Mouse (Mus musculus) midbrain, embryonic 11.5 days (tissue): ENCODE measurements around the gene Cbarp. TPM values are rescaled to one million over a fixed set of nuclear protein-coding genes. Genes with fewer than 3 reads are reported as not detected.

Experiments used
- ATAC-seq: fragments of 200-750 bp; cut with Nextera tagmentation; 2 replicates; pipeline ENCODE4 v1.8.0; 2017; ENCODE audit warnings: moderate TSS enrichment, moderate library complexity; ENCODE audit not compliant: low FRiP score
- DNase-seq: peaks from one replicate; pipeline ENCODE4 v3.0.0; 2015; ENCODE audit warnings: low spot score; ENCODE audit errors: missing footprints
- H3K27ac ChIP-seq: fragments of 300-500 bp; sonication (generic); 2 replicates; pipeline ENCODE4 v1.5.1; 2014; ENCODE audit warnings: low read depth, low read length
- H3K27me3 ChIP-seq: fragments of 300-500 bp; sonication (generic); 2 replicates; pipeline ENCODE4 v1.6.1; 2014; ENCODE audit warnings: mild to moderate bottlenecking, low read length, moderate library complexity, mixed read lengths; ENCODE audit not compliant: control insufficient read depth, insufficient read depth
- H3K36me3 ChIP-seq: fragments of 300-500 bp; sonication (generic); 2 replicates; pipeline ENCODE4 v1.6.1; 2014; ENCODE audit warnings: mild to moderate bottlenecking, low read length, moderate library complexity, mixed read lengths; ENCODE audit not compliant: control insufficient read depth, insufficient read depth
- H3K4me1 ChIP-seq: fragments of 300-500 bp; sonication (generic); 2 replicates; pipeline ENCODE4 v1.6.1; 2014; ENCODE audit warnings: low read length; ENCODE audit not compliant: control insufficient read depth, insufficient read depth
- H3K4me2 ChIP-seq: fragments of 300-500 bp; sonication (generic); 2 replicates; pipeline ENCODE4 v1.6.1; 2014; ENCODE audit warnings: mild to moderate bottlenecking, moderate library complexity
- H3K4me3 ChIP-seq: fragments of 300-500 bp; sonication (generic); 2 replicates; pipeline ENCODE4 v1.5.1; 2014; ENCODE audit warnings: low read depth, low read length
- H3K9ac ChIP-seq: fragments of 300-500 bp; sonication (generic); 2 replicates; pipeline ENCODE4 v1.6.1; 2014; ENCODE audit warnings: low read length
- H3K9me3 ChIP-seq: fragments of 300-500 bp; sonication (generic); 2 replicates; pipeline ENCODE4 v1.6.1; 2016; ENCODE audit warnings: low read length; ENCODE audit not compliant: control insufficient read depth
- WGBS: fragments of 180-500 bp; shearing (Covaris S2); extraction: QIAGEN DNeasy Blood & Tissue Kit; methylation state at CpG from one replicate; pipeline ENCODE4 v1.1.7; 2014; 5-methylcytosine and 5-hydroxymethylcytosine counted together
- polyA plus RNA-seq: library from polyadenylated mRNA; unstranded; fragments of >200 nt; fragmentation: Nextera tagmentation; extraction: Ambion mirVana; gene quantifications from 2 replicates; pipeline ENCODE4 v1.2.1, GENCODE M21; 2014

Cbarp gene
- polyA plus RNA-seq, 1 experiment from 2014 or later = 11.8 TPM

- Histone ChIP-seq H3K9me3 (no peaks in the 10 kb centered on the region), H3K27me3 (no peaks in the 10 kb centered on the region), H3K36me3 (peaks cover 22% of the 10 kb centered on the region), H3K4me1 (peaks cover 37% of the 10 kb centered on the region), H3K4me2 (peak within 1 kb of the TSS; percentile 65), H3K27ac (peak within 1 kb of the TSS; percentile 55), H3K4me3 (peak within 1 kb of the TSS; percentile 49), H3K9ac (peak within 1 kb of the TSS; percentile 61)
- DNase-seq (peak; percentile 99), ATAC-seq (peak; percentile 67)
- 9% methylated on average over 33 of the region's 35 CpGs for WGBS
These were observed 32.1 kb upstream of the Cbarp start, which contains the start of gene 1600002K03Rik for GRCm38 (mm10) chr10:80172527-80173292. TSS of gene 1600002K03Rik (plus strand) at chr10:80172944.

GRCm38 (mm10) chr10:80171760-80172526, 31.3 kb upstream of the Cbarp start:
- WGBS = 85% methylated on average over 45 of the region's 45 CpGs
- Histone ChIP-seq H3K36me3 (peaks cover 22% of the 10 kb centered on the region), H3K27ac (peak overlapping the region; percentile 55), H3K27me3 (no peaks in the 10 kb centered on the region), H3K4me2 (peak overlapping the region; percentile 65), H3K9ac (peak overlapping the region; percentile 44; the same call in 1 of the 2 replicates), H3K4me1 (peaks cover 34% of the 10 kb centered on the region), H3K4me3 (no peak overlapping the region), H3K9me3 (no peaks in the 10 kb centered on the region)
- DNase-seq (no peak), ATAC-seq (no peak)

- DNase-seq (no peak), ATAC-seq (no peak)
- no peak overlapping the region for H3K9ac ChIP-seq
- H3K4me2 ChIP-seq = no peak overlapping the region
- peaks cover 40% of the 10 kb centered on the region for H3K4me1 ChIP-seq
- H3K27me3 ChIP-seq = no peaks in the 10 kb centered on the region
- H3K4me3 ChIP-seq = no peak overlapping the region
- H3K27ac ChIP-seq = no peak overlapping the region
- 88% methylated on average over 15 of the region's 15 CpGs for WGBS
- H3K9me3 ChIP-seq = no peaks in the 10 kb centered on the region
- peaks cover 22% of the 10 kb centered on the region for H3K36me3 ChIP-seq
These were observed 30.6 kb upstream of the Cbarp start for GRCm38 (mm10) chr10:80171252-80171651.

- H3K9ac ChIP-seq = no peak overlapping the region
- peaks cover 38% of the 10 kb centered on the region for H3K4me1 ChIP-seq
- no peak for DNase-seq
- no peaks in the 10 kb centered on the region for H3K9me3 ChIP-seq
- no peak overlapping the region for H3K4me2 ChIP-seq
- 97% methylated on average over 19 of the region's 19 CpGs for WGBS
- H3K4me3 ChIP-seq = no peak overlapping the region
- H3K36me3 ChIP-seq = peaks cover 22% of the 10 kb centered on the region
- ATAC-seq = no peak
- H3K27me3 ChIP-seq = no peaks in the 10 kb centered on the region
- no peak overlapping the region for H3K27ac ChIP-seq
These were observed 30.0 kb upstream of the Cbarp start for GRCm38 (mm10) chr10:80170601-80171021.

GRCm38 (mm10) chr10:80170052-80170451, 29.4 kb upstream of the Cbarp start:
- H3K9ac ChIP-seq = no peak overlapping the region
- H3K4me1 ChIP-seq = peaks cover 41% of the 10 kb centered on the region
- no peak overlapping the region for H3K4me2 ChIP-seq
- 97% methylated on average over 16 of the region's 16 CpGs for whole genome bisulfite sequencing
- no peaks in the 10 kb centered on the region for H3K27me3 ChIP-seq
- H3K4me3 ChIP-seq = no peak overlapping the region
- peaks cover 22% of the 10 kb centered on the region for H3K36me3 ChIP-seq
- ATAC-seq = no peak
- H3K27ac ChIP-seq = no peak overlapping the region
- DNase-seq = no peak
- H3K9me3 ChIP-seq = no peaks in the 10 kb centered on the region

- H3K27me3 ChIP-seq = no peaks in the 10 kb centered on the region
- H3K4me3 ChIP-seq = no peak overlapping the region
- 93% methylated on average over 7 of the region's 7 CpGs for WGBS
- no peak overlapping the region for H3K9ac ChIP-seq
- no peak overlapping the region for H3K27ac ChIP-seq
- ATAC-seq (no peak), DNase-seq (no peak)
- H3K36me3 ChIP-seq = peaks cover 22% of the 10 kb centered on the region
- no peak overlapping the region for H3K4me2 ChIP-seq
- H3K9me3 ChIP-seq = no peaks in the 10 kb centered on the region
- H3K4me1 ChIP-seq = peaks cover 43% of the 10 kb centered on the region
These were observed 29.0 kb upstream of the Cbarp start for GRCm38 (mm10) chr10:80169651-80170050.

GRCm38 (mm10) chr10:80169070-80169469, 28.4 kb upstream of the Cbarp start:
- peaks cover under 1% of the 10 kb centered on the region; the same call in 1 of the 2 replicates for H3K27me3 ChIP-seq
- peak overlapping the region; percentile 95 for H3K4me3 ChIP-seq
- peaks cover 22% of the 10 kb centered on the region for H3K36me3 ChIP-seq
- WGBS = 71% methylated on average over 1 of the region's 1 CpGs
- H3K4me1 ChIP-seq = peaks cover 48% of the 10 kb centered on the region
- ATAC-seq (no peak), DNase-seq (no peak)
- H3K9me3 ChIP-seq = no peaks in the 10 kb centered on the region
- H3K4me2 ChIP-seq = peak overlapping the region; percentile 93
- no peak overlapping the region for H3K27ac ChIP-seq
- H3K9ac ChIP-seq = peak overlapping the region; percentile 99

- H3K27ac ChIP-seq = peak overlapping the region; percentile 98
- H3K36me3 ChIP-seq = peaks cover 22% of the 10 kb centered on the region
- peaks cover 4% of the 10 kb centered on the region; the same call in 1 of the 2 replicates for H3K27me3 ChIP-seq
- H3K4me2 ChIP-seq = peak overlapping the region; percentile 93
- peak overlapping the region; percentile 99 for H3K9ac ChIP-seq
- DNase-seq = peak; percentile 99
- H3K4me1 ChIP-seq = peaks cover 45% of the 10 kb centered on the region
- ATAC-seq = peak; percentile 54
- no peaks in the 10 kb centered on the region for H3K9me3 ChIP-seq
- under 1% methylated on average over 46 of the region's 48 CpGs for WGBS
- peak overlapping the region; percentile 95 for H3K4me3 ChIP-seq
These were observed 27.5 kb upstream of the Cbarp start for GRCm38 (mm10) chr10:80168038-80168661.
